Mouse (Mus musculus) CD8-positive naive resting alpha-beta T cell, adult 2 months (primary cell): ENCODE results near the gene Desi1.
A peak's percentile ranks its signal among the peaks of the same experiment; 100 is the strongest.

Experiments
- DNase-seq, 2 experiments: peaks; one replicate each; pipeline ENCODE4 v3.0.0; 2022; ENCODE audit warnings: low read depth in 2 of 2, low spot score in 2 of 2

The Desi1 gene

GRCm38 (mm10) chr15:82033762-82034161, at the start of gene Desi1:
Gene Desi1 (minus strand): TSS chr15:82033862.
- no peak for DNase-seq

GRCm38 (mm10) chr15:82081161-82081560, 47.5 kb upstream of the Desi1 start:
- DNase-seq = peak in 1 of 2 experiments; percentile 3

DNA sequence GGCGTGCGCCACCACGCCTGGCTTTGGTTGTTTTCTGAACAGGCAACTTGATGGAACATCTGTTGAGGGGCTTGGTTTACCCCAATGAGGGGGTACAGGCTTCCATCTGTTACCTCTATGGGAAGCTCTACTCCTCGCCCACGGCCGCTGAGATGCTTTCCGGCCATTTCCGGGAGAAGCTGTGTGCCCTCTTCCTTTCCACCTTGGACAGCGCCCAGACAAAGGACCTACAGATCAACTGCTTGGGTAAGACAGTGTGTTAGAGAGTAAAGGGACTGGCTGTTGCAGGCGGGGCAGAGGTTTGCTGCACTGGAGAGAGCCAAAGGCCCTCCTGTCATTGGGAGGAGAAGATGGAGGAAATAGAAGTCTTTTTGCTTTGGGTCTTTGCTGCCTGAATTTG, 46.2 kb upstream of the Desi1 start:
- DNase-seq = no peak

DNA sequence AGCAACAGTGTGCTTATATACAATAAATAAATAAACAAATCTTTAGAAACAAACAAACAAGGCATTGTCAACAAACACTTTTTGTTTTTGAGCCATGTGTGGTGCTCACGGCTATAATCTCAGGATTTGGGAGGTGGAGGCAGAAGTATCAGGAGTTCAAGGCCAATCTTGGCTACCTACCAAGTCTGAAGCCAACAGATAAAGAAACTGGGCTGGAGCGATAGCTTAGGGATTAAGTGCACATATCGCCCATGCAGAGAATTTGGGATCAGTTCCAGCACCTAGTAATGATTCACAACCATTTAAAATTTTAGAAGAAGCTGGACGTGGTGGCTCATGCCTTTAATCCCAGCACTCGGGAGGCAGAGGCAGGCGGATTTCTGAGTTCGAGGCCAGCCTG, 39.8 kb upstream of the Desi1 start:
- DNase-seq = no peak

DNA sequence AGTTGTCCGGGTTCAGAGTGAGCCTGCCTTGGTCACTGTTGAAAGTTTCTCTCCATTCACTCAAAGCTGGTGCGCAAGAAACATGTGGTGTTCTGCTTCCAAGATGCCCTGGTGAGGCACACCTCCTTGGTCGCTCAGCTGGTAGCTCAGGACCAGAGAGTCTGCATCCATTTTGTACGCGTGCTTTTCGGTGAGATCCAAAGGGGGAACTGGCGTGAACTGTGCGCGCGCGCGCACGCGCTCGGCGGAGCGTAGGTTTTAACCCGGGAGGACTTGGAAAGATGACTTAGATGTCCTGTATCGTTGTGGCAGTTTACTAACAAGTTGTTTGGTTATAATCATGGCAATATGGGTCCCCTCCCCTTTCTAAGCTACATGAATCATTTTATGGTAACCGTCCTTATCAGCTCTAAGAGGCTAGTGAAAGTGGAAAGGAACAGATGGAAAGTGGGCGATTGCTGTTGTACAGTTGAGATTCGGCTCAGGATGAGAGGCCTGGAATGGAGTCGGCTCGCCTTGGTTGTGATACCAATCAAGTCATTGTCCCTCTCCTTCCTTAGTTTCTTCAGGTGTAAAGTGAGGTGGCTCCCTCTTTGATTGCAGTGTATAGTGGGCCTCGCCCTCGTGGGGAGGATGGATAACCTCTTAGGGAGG, 38.3 kb upstream of the Desi1 start:
- no peak for DNase-seq

DNA sequence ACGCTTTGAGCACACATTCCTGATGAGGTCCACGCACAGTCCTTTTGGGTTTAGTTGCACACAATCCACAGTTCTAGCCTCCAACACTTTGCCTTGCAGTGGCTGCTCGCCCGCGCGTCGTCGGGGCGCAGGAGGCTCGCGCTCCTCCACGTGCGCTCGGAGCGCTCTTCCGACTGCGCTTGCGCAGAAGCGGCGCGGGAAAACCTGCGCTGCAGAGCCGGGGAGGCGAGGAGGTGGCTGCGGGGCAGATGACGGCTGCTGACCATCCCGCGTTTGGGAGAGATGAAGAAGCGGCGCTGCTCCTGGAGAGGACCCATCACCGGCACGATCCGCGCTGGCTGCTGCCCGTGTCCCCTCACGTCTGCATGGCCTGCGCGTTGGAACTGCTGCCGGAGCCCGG, 36.2 kb upstream of the Desi1 start, which contains the start of gene Mei1:
Gene Mei1, plus strand, starts transcription at position 99 of the 400 bp plus-strand sequence.
- no peak for DNase-seq

GRCm38 (mm10) chr15:82065511-82065910, 31.8 kb upstream of the Desi1 start:
- DNase-seq = peak; percentile 49 to 62

DNA sequence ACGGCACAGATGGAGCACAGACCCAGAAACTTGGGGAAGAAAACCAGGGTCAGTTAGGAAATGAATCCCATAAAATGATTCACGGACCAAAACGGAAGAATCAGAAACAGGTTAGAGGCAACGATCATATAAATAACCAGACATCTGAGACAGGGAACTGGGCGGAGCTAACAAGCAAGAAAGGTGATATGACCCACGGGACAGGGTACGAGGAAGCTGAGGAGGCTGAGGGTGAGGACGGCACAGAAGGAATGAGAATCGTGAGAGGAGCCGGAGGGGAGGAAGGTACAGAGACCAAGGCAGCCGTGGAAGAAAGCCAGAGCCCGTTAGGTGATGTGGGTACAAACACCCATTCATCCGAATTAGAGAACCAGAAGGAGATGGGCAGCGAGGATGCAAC, 30.2 kb upstream of the Desi1 start:
- DNase-seq = no peak

DNA sequence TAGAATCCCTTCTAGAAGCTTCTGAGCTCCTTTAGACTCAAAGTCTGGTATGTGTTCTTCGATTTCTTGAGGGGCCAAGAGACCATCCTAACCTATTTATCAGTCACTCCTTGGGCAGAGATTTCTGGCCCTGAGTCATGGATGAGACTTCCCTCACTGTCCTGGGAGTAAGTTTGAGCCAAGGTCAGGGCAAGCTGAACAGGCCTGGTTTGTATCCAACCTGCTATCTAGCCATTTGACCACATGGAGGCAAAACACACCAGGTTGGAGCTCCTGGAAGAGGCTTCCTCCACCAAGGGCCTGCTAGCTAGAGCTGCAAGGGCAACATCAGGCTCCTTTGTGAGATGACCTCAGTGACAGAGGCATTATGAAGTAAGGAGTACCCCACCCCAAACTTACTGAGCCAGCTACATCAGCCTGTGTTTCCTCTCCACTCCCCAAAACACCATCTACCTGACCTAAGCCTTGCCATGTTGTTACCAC, 25.1 kb upstream of the Desi1 start, which contains the start of gene 4930407I10Rik:
Gene 4930407I10Rik, plus strand, starts transcription at position 433 of the 483 bp plus-strand sequence.
- no peak for DNase-seq

GRCm38 (mm10) chr15:82052544-82052943, 18.9 kb upstream of the Desi1 start:
- no peak for DNase-seq

DNA sequence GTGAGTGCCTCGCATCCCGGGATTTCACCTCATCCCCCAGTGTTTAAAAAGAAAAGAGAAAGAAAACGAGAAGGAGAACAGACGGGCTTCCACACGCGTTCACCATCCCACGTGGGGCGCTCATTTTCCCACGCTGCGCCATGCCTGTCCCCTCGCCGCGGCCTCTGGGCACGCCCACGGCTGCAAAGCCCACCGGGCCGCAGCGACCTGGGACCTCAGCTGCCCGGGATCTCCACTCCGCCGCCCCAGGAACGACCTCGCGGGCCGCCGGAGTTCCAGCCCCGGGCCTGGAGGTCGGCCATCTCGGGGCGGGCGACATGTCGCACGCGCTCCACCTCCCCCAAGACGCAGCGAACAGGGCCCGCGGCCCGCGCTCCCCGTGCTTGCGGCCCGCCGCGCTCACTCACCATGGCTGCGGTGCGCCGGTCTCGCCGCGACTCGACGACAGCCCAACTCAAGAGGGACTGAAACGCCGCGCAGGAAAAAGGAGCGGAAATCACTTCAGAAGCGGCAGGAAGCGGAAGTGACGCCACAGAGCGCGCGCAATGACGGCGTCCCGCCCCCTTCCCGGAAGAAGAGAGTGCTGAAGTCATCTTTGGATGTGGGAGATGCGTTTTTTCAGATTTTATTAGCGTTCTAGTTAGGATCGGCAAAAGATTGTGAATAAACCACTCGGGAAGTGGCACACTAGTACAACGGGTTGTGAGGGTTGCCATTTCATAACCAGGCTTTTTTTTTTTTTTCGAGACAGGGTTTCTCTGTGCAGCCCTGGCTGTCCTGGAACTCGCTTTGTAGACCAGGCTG, 13.6 kb upstream of the Desi1 start, which contains the start of gene Snu13:
Gene Snu13, minus strand, starts transcription at position 519 of the 804 bp plus-strand sequence.
- DNase-seq = peak; percentile 87 to 91

DNA sequence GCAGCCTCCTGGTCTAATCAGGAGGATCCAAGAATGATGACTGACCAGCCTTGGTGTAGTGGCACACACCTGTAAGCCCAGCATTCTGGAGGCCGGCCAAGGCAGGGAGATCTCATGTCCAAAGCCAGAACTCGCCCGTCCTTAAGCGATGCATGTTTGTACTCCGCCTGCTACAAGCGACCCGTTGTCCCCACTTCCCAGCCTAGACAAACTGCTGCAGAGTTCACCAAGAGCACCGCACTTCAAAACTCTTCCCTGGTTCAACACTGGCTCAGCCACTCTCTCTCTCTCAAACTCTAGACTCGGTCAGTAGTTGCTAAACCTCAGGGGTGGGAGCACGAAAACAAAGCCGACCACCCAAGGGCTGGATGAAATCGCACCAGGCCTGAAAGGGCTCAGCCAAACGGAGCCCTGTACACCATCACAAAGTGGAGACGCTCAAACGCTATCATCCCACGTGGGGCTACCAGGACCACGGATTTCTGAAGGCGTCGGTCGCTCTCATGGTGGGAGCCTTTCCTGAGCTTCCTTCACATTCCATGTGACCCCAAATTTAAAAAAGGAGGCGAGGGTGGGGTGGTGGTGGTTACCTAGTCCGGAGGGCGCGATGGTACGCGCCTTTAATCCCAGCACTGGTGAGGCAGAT, 12.7 kb upstream of the Desi1 start:
- no peak for DNase-seq

GRCm38 (mm10) chr15:82044166-82044784, 10.6 kb upstream of the Desi1 start:
- peak in 1 of 2 experiments; percentile 28 for DNase-seq

DNA sequence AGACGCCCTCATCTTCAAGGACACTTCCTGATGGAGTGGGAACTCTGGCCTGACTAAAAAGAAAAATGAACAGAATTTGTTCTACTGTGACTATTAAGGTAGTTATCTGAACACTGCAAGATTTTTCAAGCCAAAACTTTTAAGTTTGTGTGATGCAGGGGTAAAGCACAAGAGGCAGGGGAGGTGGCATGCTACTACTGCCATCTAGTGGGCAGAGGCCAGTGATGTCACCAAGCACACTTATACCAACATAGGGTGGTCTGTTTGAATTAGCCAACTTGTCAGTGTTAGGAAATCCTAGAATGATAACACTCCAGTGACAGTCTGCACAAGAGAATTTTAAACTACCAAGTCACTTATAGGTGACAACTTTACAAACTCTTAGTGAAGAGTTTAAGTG, 7.0 kb upstream of the Desi1 start:
- DNase-seq = peak; percentile 45 to 57

DNA sequence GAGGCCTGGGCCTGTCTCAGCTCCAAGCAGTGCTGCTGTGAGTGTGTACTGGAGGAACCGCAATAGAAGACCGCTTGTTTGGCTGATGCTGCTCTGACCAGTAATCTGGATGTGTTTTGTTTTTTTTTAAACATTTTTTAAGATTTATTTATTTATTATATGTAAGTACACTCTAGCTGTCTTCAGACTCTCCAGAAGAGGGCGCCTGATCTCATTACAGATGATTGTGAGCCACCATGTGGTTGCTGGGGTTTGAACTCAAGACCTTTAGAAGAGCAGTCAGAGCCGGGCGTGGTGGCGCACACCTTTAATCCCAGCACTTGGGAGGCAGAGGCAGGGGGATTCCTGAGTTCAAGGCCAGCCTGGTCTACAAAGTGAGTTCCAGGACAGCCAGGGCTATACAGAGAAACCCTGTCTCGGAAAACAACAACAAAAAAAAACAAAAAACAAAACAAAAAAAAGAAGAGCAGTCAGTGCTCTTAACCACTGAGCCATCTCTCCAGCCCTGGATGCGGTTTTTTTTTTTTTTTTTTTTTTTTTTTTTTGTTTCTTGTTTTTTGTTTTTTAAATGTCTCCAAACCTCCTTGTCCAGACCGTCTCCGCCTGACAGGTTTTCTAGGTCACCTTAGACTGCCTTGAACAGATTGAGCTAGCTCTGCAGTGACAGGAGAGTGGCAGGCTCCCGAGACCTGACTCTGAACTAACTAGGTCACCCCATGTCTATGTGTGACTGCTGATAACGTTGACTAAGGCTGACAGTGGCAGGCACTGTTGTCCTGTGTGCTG, 2.4 kb upstream of the Desi1 start:
- DNase-seq = peak in 1 of 2 experiments; percentile 50

- DNase-seq = no peak
These were observed 1.3 kb downstream of the Desi1 start for GRCm38 (mm10) chr15:82032386-82032785.

DNA sequence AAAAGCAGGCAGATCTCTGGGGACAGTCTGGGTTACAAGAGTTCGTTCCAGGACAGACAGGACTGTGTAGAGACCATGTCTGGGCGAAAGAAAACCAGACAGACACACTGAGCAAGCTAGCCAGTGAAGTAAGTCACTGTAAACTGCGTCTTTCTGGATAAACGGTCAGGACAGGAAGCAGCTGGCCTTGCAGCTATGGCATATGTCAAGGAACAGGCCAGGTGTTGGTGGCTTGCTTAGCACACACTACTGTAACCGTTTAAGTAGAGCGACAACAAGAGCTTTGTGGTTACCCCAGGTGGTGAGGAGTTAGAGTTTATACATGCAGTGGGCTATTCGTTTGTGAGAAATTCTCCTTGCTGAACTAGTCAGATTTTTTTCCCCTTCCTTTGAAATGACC, 5.9 kb downstream of the Desi1 start:
- no peak for DNase-seq

GRCm38 (mm10) chr15:82027276-82027675, 6.4 kb downstream of the Desi1 start:
- DNase-seq = no peak

DNA sequence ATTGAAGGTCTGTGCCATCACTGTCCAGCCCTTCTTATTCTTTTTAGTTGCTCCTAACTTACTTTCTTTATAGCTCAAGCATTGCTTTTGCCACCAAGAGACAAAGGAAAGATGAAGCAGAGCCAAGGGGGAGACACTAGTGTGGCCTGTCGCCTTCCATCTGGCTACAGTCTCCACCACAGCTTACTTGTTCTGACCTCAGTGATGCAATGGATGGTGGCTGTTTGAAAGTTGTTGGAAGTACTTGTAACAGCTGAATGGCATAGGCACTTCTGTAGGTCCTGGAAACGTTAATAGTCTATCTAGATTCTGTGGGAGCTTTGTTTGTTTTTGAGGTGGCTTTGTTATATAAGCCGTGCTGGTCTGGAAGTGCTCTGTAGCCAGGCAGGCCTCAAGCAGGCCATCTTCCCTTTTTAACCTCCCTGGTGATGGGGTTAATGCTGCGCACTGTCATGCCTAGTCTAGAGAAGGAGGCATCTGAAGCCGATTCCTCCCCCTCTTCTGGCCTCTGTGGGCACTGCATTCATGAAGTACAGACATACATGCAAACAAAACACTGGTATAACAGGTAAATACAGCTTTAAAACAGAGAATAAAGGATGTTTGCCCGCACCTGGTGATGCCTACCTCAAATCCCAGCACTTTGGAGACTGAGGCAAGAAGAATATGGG, 9.6 kb downstream of the Desi1 start:
- no peak for DNase-seq
